Mouse (Mus musculus) lung, adult 2 months (tissue): ENCODE measurements around the gene Pcsk1n.

Experiments used
- CTCF ChIP-seq: fragments of 200-500 bp; IDR thresholded peaks from 2 replicates; pipeline ENCODE4 v1.5.1; 2011; ENCODE audit warnings: mild to moderate bottlenecking, low read length, control low read depth; ENCODE audit not compliant: insufficient read depth
- POLR2A ChIP-seq: fragments of 200-500 bp; IDR thresholded peaks from 2 replicates; pipeline ENCODE4 v1.6.1; 2011; ENCODE audit warnings: low read depth, mild to moderate bottlenecking, control low read depth, low read length, borderline replicate concordance; ENCODE audit errors: extremely low read depth

- TF ChIP-seq CTCF (no peak), POLR2A (no peak)
Measured at GRCm38 (mm10) chrX:7958868-7959267, 39.2 kb downstream of the Pcsk1n start.
